Mouse (Mus musculus) R1 (cell line): ENCODE measurements around the gene Upp2.
A peak's percentile ranks its signal among the peaks of the same experiment; 100 is the strongest.

Experiments
- DNase-seq: peaks from one replicate; pipeline ENCODE4 v3.0.0-alpha.2; 2018; ENCODE audit warnings: low read depth, low spot score

Upp2 gene

DNA sequence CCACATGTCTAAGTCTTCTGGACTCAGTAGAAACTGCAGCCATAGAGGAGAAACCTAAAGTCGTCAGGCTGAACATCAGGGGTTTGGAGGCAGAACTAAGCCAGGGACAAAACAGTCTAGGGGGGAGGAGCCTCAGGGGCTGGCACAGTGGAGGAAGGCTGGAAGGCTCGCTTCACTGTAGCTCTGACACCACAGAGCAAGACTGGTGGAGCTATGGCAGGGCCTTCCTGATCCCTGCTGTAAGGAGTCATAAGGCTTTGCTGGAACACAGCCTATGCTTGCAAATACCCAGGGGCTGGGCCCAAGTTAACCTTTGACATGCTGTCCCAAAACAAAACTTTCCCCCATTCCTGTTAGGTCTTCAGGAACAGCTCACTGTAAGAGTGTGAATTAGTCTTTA lies 185.8 kb downstream of the Upp2 start:
- DNase-seq, result no peak

- no peak for DNase-seq
Observed at GRCm38 (mm10) chr2:58754736-58755135, 187.6 kb downstream of the Upp2 start.

DNA sequence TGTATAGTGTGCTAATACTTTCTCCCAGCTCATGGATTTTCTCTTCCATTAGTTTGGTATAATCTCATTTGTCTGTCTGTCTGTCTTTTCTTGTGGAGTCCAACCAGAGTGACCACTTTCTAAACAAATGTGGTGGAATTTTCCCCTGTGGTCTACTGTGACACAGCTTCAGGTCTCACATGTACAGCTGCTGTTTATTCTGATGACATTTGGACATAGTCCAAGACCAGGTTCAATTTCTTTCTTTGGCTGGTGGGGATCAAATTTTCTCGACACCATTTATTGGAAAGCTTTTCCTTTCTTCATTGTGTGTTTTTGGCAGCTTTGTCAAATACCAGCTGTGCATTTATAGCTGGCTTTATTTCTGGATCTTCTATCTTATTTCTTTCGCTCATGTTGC lies 191.0 kb downstream of the Upp2 start:
- no peak for DNase-seq

GRCm38 (mm10) chr2:58759676-58760075 lies 192.6 kb downstream of the Upp2 start:
- peak; percentile 47 for DNase-seq

DNA sequence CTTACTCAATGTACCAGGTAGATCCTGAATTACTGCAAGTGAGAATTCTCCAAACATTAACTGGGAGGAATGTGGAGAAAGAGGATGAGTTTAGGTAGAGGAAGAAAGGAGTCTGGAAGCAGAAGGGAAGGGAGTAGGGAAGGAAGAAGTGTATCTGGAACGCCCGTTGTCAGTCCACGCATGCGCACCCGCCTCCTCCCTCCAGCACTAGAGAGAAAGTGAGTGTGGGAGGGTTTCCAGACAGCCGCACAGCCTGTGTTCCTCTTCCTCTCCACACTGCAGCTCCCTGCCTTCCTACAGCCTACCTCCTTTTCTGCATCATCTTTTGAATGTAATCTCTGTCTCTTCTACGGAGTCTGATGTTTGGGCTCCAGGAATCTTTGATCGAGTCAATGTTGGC lies 198.0 kb downstream of the Upp2 start:
- peak; percentile 43 for DNase-seq

GRCm38 (mm10) chr2:58773833-58774232 lies 206.7 kb downstream of the Upp2 start:
- no peak for DNase-seq

DNA sequence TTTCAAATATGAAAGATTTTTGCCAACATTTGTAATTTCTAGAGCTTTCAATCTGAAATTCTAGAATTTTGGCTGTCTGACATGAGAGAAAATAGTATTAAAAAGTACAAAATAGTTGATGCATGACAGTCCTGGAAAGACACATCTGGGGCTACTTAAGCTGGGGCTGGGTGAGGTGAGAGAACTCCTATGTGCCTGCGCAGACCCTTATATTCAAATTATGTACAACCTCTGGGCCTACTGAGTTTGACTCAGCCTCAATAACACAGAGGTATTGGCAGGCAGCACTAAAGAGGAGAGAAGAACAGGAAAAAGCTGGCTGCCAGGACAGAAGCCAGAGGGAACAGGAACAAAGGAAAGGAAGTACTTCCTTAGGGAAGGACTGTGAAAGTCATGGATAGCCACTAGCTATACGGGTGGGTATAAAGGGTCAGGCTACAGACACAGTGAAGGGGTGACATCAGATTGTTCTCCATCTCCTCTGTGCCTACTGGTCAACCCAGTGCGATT lies 211.9 kb downstream of the Upp2 start:
- DNase-seq, result no peak

GRCm38 (mm10) chr2:58783526-58783925 lies 216.4 kb downstream of the Upp2 start:
- DNase-seq, result no peak

GRCm38 (mm10) chr2:58786177-58786576 lies 219.1 kb downstream of the Upp2 start:
- DNase-seq, result no peak

- peak; percentile 32 for DNase-seq
Observed at GRCm38 (mm10) chr2:58786681-58787080, 219.6 kb downstream of the Upp2 start.

GRCm38 (mm10) chr2:58787360-58787759 lies 220.3 kb downstream of the Upp2 start:
- DNase-seq, result no peak

GRCm38 (mm10) chr2:58789934-58790333 lies 222.8 kb downstream of the Upp2 start:
- DNase-seq, result no peak

- DNase-seq, result no peak
Observed at GRCm38 (mm10) chr2:58790361-58790760, 223.3 kb downstream of the Upp2 start.

DNA sequence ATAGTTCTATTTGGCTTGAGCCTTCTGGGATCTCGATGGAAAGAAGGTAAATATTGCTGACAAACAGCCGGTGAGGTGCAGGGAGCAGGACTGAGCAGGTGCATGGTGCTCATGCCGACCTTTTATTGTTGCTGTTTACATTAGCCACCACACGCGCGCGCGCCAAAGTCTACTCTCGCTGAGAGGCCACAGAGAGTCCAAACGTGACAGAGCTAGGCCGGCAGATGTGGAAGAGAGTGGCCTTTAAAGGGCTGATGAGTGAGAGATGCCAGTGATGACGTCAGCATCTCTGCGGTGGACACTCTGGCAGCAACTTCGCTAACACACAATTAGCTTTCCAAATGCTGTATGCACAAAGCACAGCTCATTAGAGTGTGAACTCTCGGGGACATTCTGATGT lies 227.4 kb downstream of the Upp2 start:
- peak; percentile 14 for DNase-seq

- DNase-seq, result no peak
Observed at GRCm38 (mm10) chr2:58795432-58795831, 228.3 kb downstream of the Upp2 start.

- no peak for DNase-seq
Observed at GRCm38 (mm10) chr2:58797506-58797905, 230.4 kb downstream of the Upp2 start.

- DNase-seq, result no peak
Observed at GRCm38 (mm10) chr2:58799126-58799525, 232.0 kb downstream of the Upp2 start.

DNA sequence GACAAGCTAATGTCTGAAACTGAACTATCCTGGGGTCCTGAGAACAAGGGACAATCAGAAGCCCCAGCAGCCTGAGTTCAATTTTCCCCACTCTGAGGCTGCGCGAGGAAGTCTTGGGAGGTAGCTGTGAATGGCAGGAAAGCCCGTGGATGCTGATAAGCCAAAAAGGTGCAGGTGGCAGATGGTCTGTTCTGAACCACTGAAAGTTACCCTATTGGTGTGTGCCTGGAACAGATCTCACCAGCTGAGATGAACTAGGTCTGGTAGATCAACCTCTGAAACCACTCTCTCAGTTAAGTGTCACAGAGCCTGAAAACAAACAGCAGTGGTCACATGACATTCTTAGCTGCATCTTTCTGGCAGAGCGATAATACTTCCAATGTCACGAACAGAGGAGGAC lies 232.5 kb downstream of the Upp2 start:
- no peak for DNase-seq

DNA sequence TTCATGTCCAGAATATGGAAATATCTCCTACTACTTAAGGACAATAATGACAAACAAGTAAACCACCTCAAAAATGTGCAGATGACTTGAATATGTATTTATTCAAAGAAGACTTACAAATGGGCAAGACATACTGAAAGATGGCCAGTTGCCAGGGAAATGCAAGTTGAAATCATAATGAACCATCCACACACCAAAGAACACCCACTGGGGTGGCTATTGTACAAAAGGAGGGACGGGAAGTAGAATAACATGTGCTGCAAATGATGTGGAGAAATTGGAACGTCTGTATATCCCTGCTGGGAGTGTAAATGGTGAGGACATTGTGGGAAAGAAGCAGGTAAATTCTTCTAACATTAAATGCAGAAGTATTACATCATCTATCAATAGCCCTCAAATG lies 245.8 kb downstream of the Upp2 start:
- no peak for DNase-seq

GRCm38 (mm10) chr2:58828910-58829600 lies 262.0 kb downstream of the Upp2 start:
- no peak for DNase-seq

GRCm38 (mm10) chr2:58829981-58830742 lies 263.1 kb downstream of the Upp2 start:
- DNase-seq, result peak; percentile 52

DNA sequence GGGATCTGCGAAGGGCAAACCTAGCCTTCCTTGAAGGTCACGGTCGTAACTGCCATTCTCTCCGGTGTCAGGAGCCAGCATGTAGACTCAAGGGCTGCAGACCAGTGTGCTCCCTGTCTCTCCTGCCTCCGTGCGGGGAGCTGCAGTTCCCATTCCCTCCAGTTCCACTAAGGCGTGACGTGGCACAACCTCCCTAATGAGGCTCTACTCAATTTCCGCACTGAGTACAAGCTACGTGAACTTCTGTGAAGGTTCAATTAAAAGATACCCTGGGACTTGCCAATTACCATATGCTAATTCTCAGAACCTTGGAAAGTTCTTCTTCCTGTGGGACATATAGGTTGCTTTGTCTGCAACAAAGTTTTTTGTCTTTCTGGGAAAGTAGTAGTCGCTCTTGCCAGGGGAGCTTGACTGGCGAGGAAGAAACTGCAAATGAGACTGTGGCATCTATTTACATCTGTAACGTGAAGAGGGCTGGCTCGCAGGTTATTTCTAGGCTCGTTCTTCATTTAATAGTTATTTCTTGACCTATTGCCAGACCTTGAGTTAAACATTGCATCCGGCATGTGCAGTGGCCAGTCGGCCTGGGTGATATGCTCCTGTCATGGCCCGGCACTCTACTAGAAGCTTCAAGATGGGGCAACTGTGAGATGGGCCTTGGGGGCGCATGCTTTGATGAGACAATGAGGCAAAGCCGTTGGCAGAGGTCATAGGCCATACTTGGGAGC lies 265.3 kb downstream of the Upp2 start:
- DNase-seq, result peak; percentile 67
